Mouse (Mus musculus): Measurements from ENCODE around the gene Celf5.

- no peak for TF ChIP-seq CTCF (conservative IDR thresholded peaks at IDR 0.05; ENCODE audit: insufficient read depth, insufficient read length, low read depth, low read length)
- no peak for TF ChIP-seq POLR2A (IDR thresholded peaks at IDR 0.05; ENCODE audit: low read depth, low read length)
These were observed 25.4 kb upstream of the Celf5 start for GRCm38 (mm10) chr10:81507691-81508489.
